Mouse (Mus musculus): ENCODE measurements around the gene Tmem63c.

GRCm38 (mm10) chr12:87137439-87138341 is 116.5 kb downstream of the Tmem63c start:
- TF ChIP-seq CTCF (IDR thresholded peaks at IDR 0.05; ENCODE audit: extremely low read depth, insufficient read depth, low read length) (no peak), POLR2A (IDR thresholded peaks at IDR 0.05; ENCODE audit: extremely low read depth, insufficient read depth, low read length) (no peak)
